Mouse (Mus musculus): ENCODE results near the gene Epb41l4b.

DNA sequence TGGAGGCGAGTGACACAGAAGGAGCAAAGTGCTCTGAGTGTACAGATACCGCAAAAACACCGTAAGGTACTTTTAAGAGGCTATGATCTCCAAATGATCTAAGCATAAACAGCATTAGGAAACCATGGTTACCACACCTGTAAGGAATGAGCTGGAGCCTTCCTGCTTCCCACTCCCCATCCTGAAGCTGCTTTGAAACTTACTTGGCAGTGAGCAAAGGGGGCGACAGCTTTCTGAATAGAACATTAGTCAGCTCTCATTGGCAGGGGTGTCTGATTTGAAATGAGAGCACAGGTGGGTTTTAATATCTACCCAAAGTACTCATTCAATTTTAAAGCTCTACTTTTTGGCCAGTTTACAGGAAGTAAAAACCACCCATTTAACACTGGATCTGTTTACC lies 54.9 kb downstream of the Epb41l4b start:
- TF ChIP-seq TAL1 (conservative IDR thresholded peaks at IDR 0.05; ENCODE audit: low read depth, low read length) (no peak), CTCF (IDR thresholded peaks at IDR 0.05; ENCODE audit: low read depth, low read length) (no peak), POLR2AphosphoS5 (IDR thresholded peaks at IDR 0.05; ENCODE audit: insufficient replicate concordance, low read depth, low read length) (no peak), GATA2 (IDR thresholded peaks at IDR 0.05; ENCODE audit: borderline replicate concordance, low read depth, low read length) (no peak)

Data from G1E (cell line).